Mouse (Mus musculus): ENCODE measurements around the gene Omt2a.
A peak's percentile ranks its signal among the peaks of the same experiment; 100 is the strongest.
"Not testable (repeated sequence)": the region's sequence is repeated elsewhere in the genome, so short reads cannot be mapped to it uniquely, and the experiment has no call there.

Gene Omt2a

GRCm38 (mm10) chr9:78314696-78315095, at the start of gene Omt2a:
Gene Omt2a, minus strand, starts transcription at chr9:78314796.
- no peak for DNase-seq (ENCODE audit: low read depth, low spot score)

- DNase-seq (ENCODE audit: low read depth, low spot score): no peak
Measured at GRCm38 (mm10) chr9:78363374-78363773, 48.8 kb upstream of the Omt2a start.

GRCm38 (mm10) chr9:78360484-78360872, 45.9 kb upstream of the Omt2a start:
- DNase-seq (ENCODE audit: low read depth, low spot score): no peak

GRCm38 (mm10) chr9:78359750-78360483, 45.3 kb upstream of the Omt2a start:
- no peak for DNase-seq (ENCODE audit: low read depth, low spot score)

- DNase-seq (ENCODE audit: low read depth, low spot score): peak; percentile 82
Measured at GRCm38 (mm10) chr9:78358053-78358452, 43.5 kb upstream of the Omt2a start.

GRCm38 (mm10) chr9:78355611-78356010, 41.0 kb upstream of the Omt2a start, which contains the start of gene Gsta2:
Gene Gsta2, minus strand, starts transcription at chr9:78355788.
- DNase-seq (ENCODE audit: low read depth, low spot score): no peak

- no peak for DNase-seq (ENCODE audit: low read depth, low spot score)
Measured at GRCm38 (mm10) chr9:78354665-78355578, 40.3 kb upstream of the Omt2a start.

- DNase-seq (ENCODE audit: low read depth, low spot score): no peak
Measured at GRCm38 (mm10) chr9:78351504-78352220, 37.1 kb upstream of the Omt2a start.

- DNase-seq (ENCODE audit: low read depth, low spot score): not testable (repeated sequence)
Measured at GRCm38 (mm10) chr9:78350007-78350406, 35.4 kb upstream of the Omt2a start.

- not testable (repeated sequence) for DNase-seq (ENCODE audit: low read depth, low spot score)
Measured at GRCm38 (mm10) chr9:78349141-78349540, 34.5 kb upstream of the Omt2a start.

- not testable (repeated sequence) for DNase-seq (ENCODE audit: low read depth, low spot score)
Measured at GRCm38 (mm10) chr9:78348206-78349004, 33.8 kb upstream of the Omt2a start.

GRCm38 (mm10) chr9:78347004-78347403, 32.4 kb upstream of the Omt2a start:
- no peak for DNase-seq (ENCODE audit: low read depth, low spot score)

- not testable (repeated sequence) for DNase-seq (ENCODE audit: low read depth, low spot score)
Measured at GRCm38 (mm10) chr9:78345235-78345634, 30.6 kb upstream of the Omt2a start.

- not testable (repeated sequence) for DNase-seq (ENCODE audit: low read depth, low spot score)
Measured at GRCm38 (mm10) chr9:78343055-78343454, 28.5 kb upstream of the Omt2a start.

- not testable (repeated sequence) for DNase-seq (ENCODE audit: low read depth, low spot score)
Measured at GRCm38 (mm10) chr9:78342494-78342893, 27.9 kb upstream of the Omt2a start.

- DNase-seq (ENCODE audit: low read depth, low spot score): peak; percentile 59
Measured at GRCm38 (mm10) chr9:78340324-78340723, 25.7 kb upstream of the Omt2a start.

- DNase-seq (ENCODE audit: low read depth, low spot score): not testable (repeated sequence)
Measured at GRCm38 (mm10) chr9:78337050-78337449, 22.5 kb upstream of the Omt2a start.

- DNase-seq (ENCODE audit: low read depth, low spot score): not testable (repeated sequence)
Measured at GRCm38 (mm10) chr9:78327289-78327688, 12.7 kb upstream of the Omt2a start, which contains the start of gene Omt2b. Gene Omt2b, plus strand, starts transcription at chr9:78327589.

- DNase-seq (ENCODE audit: low read depth, low spot score): no peak
Measured at GRCm38 (mm10) chr9:78319499-78319898, 4.9 kb upstream of the Omt2a start.

GRCm38 (mm10) chr9:78308122-78308521, 6.5 kb downstream of the Omt2a start:
- DNase-seq (ENCODE audit: low read depth, low spot score): not testable (repeated sequence)

GRCm38 (mm10) chr9:78299143-78299542, 15.5 kb downstream of the Omt2a start:
- DNase-seq (ENCODE audit: low read depth, low spot score): not testable (repeated sequence)

Measured in mesoderm, embryonic 11.5 days (tissue).